Mouse (Mus musculus) yolk sac, embryonic 10.5 days (tissue): ENCODE measurements at regions not wholly inside any gene's neighbourhood (a gene's known extent, or its start where the extent isn't known, plus 50 kb on each side); places are given as distances from the start of the nearest gene placed in this dataset.
"Not testable (repeated sequence)": the region's sequence is repeated elsewhere in the genome, so short reads cannot be mapped to it uniquely, and the experiment has no call there.

ENCODE experiments used
- DNase-seq: peaks from one replicate; pipeline ENCODE4 v3.0.0-alpha.2; 2017; ENCODE audit warnings: low spot score

DNA sequence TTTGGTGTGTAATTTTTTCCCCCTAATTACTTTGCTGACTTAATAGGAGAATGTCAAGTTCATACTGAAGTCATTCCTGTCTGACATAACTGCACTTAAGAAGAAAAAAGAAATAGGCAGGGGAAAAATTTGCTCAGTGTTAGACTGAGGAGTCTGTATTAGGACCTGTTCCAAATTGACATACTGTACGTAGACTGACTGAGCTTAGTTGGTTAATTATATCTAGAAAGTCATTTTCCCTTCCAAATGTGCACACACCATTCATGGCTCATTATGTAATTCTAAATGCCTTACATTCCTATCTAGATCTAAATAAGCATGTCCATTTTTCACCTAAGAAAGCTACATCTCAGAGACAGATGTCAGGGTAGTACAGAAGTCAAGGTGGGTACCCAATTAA lies 435.6 kb upstream of the Htr2a start:
- DNase-seq: no peak

- DNase-seq: no peak
Measured at GRCm38 (mm10) chr14:74217914-74218446, 422.7 kb upstream of the Htr2a start.

DNA sequence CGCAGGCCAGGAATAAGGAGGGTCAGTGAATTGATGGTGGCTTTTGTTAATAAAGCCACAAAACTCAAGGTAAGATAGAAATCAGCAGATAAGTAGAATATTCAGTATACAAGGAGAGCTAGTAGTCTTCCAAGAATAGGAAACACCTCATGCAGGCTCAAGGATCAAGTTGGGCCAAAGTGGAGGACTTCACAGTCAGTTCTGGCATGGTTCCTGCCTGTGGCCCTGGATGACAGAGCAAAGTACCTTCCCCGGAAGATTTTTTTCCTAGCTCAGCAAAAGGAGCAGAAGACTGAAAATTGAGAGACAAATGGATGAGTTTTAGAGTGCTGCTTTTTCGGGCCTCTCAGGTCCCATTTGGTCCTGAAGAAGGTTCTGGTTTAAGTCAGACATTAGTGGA lies 420.9 kb upstream of the Htr2a start:
- no peak for DNase-seq

GRCm38 (mm10) chr14:74222093-74222492 lies 418.5 kb upstream of the Htr2a start:
- no peak for DNase-seq

GRCm38 (mm10) chr14:74229560-74230187 lies 411.0 kb upstream of the Htr2a start:
- DNase-seq: no peak

GRCm38 (mm10) chr14:74240212-74240611 lies 400.4 kb upstream of the Htr2a start:
- DNase-seq: no peak

DNA sequence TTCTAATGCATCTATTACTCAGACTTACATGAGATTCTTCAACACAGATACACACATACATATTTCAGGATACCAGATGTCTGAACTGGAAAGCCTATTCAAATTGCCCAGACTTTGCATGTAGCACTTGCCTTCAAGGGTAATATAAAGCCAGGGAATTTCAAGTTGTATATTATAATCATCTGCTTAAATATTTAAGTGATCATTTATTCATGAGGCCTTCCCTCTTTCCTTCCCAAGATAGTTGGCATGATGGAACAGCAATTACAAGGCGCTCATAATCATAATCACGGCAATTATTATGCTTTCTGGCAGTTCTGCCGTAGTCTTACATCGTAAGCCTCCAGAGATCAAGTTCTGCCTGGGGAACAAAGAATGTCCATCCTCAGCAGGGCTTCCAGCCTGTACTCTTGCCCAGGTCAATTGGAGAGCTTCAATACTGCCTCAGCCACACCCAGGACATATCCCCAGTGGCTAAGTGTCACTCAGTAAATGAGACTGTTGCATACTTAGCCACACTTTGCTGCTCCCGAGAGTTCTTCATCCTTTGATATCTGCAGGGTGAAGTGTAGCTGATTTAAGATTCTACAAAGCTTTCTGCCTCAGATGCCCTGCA lies 391.3 kb upstream of the Htr2a start:
- DNase-seq: no peak

DNA sequence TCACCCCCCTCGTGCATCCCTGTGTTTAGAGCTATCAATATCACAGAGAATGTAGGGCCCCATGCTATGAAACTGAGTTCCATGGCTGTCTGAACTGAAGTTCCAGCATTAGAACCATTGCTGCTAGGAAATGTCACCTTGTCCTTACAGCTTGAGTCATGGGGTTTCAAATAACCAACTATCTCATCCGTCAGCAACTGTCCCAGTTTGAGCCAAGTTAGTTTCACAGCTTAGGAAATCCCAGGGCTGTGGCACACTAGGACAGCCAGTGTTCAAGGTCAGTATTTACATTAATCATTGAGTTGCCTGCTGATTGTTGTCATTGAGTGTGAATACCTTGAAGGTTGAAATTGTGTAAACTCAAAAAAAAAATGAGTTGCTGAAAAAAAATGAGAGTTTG lies 390.6 kb upstream of the Htr2a start:
- DNase-seq: no peak

DNA sequence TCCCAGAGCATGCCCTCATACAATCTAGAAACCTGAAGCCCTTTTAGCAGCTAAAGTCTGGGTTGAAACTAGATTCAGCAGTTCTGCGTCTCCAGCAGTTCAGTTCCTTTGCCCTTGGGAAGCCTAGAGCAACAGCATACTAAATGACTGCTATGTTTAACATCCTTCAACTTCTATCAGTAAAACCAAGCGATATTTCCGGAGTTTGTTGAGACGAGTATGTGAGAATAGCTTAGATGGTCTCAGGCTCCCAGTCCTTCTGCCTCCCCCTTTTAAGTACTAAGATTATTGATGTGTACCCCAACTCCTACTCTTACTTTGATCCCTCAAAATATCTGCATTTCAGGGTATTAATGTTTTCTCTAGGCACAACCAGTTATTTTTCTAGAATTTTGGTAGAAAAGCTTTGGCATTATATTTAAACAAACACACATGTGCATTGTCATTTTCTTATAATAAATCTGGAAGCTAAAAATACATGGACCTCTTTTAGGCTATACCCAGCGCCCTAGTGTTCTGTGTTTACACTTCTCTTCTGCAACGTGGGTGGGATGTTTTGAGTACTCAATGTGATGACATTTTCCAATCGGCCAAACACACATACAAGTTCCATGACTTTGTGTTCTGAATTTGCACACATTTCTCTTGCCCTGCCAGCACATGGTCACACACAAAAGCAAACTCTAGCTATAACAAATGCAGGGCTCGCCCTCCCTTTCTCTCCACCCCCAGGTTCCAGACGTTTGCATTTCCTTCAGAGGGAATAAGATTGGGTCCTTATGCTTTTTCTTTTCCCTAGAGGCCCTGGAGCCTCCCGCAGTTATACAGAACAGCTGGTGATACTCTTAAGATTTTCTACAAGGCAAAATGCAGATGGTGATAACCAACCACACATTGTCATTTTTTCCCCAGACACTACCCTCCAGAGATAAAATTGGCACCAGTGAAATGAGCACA lies 388.2 kb upstream of the Htr2a start:
- no peak for DNase-seq

DNA sequence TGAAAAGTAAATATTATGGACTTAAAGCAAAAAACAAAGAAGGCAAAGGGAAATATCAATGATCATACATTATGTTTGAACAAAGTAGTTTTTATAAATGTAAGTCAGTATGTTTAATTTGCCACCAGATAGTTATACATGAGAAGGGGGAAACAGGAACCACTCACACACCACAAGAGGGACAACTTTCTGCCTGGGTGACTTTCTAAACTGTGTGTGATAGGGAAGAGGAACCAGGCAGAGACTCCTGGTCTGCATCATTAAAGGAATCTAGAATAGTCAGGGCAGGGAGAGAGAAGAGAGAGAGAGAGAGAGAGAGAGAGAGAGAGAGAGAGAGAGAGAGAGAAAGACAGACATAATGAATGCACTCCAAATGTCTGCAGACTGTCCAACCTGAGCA lies 385.6 kb upstream of the Htr2a start:
- no peak for DNase-seq

DNA sequence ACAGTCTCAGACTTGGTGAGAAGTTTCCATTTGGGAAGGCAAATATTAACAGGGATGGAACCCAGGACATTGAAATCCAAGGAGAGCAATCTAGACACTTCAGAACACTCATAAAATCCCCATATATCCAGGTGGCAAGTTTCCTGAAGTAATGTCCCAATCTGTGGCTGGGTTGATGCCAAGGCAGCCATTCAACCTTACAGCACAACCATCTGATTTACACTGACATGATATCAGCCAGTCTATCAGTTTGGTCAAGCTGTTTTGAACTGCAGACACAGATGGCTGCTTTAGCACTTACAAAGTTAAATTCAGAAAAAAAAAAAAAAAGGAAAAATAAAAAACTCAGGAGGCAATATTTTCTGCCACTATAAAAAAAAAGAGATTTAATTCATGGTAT lies 381.2 kb upstream of the Htr2a start:
- DNase-seq: no peak

DNA sequence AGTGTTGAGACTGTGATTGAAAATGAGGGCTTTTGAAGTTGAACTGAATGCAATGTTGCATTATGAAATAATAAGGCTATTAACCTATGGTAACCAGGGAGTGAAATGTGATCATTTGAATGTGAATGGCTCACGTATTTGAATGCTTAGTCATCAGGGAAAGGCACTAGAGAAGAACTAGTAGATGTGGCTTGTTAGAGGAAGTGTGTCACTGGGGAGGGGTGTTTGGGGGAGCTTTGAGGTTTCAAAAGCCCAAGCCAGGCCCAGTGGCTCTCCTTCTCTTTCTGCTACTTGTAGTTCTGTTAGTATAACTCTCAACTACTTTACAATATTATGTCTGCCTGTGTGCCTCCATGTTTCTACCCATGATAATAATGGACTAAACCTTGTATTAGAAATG lies 373.6 kb upstream of the Htr2a start:
- DNase-seq: no peak

DNA sequence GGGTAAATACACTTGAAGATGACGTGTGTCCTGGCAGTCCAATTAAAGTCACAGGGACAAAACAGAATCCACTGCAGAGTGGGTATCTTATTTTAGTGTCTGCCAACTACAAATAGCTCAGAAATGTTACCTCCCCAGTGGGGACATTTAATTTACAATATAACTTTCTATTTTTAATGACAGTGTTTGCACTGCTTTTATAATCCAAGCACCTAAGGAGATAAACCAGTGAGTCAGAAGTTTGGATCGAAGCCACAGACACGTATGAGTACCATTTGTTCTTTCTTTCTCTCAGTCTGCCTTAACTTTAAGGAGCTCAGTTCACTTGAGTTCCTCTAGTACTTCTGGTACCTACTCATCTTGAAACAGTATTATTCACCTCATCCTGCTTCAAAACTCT lies 346.1 kb upstream of the Htr2a start:
- DNase-seq: no peak

DNA sequence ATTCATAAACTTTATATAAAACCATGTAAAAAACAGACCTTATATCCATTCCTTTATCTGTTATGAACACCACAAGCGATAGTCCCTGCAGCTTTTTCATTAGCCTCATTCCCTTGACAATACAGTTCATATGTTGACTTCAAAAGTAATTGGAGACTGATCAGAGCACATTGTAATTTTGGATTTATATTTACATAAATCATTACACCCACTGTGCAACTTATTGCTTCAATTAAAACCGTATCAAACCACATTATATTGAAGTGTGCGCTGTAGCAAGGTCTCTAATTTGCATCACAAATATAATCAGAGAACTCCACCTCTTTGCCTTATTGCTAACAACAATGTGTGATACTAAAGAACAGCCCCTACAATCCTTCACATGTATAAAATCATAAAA lies 336.2 kb upstream of the Htr2a start:
- no peak for DNase-seq

DNA sequence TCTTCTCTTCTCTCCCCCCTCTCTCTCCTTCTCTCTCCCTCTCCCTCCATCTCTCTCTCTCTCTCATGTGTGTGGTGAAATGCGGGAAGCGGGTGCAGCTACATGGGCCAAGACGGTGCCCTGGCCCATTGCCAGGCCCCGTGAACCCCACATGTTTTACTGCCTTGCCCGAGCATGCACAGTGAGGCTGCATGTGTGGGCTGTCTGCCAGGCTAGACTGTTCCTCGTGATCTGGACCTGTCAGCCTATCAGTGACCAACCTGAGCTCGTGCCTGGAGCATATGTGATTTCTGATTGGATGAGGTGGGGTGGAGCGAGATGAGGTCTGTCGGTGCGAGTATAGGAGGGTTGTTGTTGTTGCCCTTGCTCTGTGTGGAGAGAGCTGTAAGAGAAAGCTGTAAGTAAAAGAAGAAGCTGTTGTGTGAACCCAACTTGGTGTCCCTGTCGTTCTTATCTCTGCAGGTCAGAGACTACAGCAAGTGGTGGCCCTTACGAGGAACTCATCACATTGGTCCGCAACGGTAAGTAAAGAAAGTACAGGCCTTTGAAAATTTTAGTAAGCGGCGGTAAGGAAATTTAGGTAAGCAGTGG lies 333.8 kb upstream of the Htr2a start:
- no peak for DNase-seq

GRCm38 (mm10) chr14:74309451-74309850 lies 331.2 kb upstream of the Htr2a start:
- not testable (repeated sequence) for DNase-seq

- no peak for DNase-seq
Measured at GRCm38 (mm10) chr14:74327291-74327690, 313.3 kb upstream of the Htr2a start.

GRCm38 (mm10) chr14:74350751-74351150 lies 289.9 kb upstream of the Htr2a start:
- DNase-seq: no peak

DNA sequence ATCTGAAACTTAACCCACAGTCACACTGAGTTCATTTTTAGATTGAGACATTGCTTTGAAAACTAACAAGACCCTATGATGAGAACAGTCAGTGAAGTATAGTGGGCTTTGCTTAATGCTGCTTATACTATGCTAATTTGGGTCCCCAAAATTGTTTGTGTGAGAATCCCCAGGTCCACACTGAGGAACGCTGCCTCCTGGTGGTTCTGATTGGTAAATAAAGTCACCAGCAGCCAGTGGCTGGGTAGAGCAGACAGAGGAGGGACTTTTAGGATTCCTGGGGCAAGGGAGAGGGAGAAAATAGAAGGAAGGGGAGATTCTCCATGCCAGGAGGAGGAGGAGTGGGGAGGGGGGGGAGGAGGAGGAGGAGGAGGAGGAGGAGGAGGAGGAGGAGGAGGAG lies 288.4 kb upstream of the Htr2a start:
- DNase-seq: no peak

DNA sequence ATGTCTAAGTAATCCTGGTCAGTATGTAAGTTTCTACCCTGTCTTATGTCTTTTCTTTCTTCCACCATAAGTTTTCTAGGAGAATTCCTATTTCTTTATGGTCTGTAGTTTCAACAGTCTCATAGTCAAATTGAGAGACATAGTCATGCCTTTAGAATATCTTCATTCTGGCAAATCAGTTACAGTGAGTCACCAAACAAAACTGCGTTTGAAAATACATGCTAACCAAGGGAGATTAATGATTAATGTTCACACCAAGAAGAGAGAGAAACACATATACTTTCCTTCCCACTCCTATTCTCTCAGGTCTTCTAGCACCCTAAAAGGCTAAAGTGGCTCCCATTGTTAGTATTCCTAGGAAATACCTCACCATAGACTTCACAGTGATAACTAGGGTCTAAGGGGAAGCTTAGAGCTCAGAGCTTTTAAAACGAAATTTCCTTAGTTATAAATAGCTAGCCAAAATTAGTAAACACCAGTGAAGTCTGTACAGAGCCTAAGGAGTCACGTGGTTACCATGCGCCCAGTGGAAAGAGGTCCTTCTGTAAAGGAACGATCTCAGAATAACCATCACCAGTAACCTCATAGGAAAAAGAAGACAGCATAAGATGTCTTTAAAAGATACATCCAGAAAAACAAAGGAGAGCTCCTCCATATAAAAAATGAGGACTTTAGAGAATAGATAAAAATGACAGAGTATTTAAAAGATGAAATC lies 281.8 kb upstream of the Htr2a start:
- no peak for DNase-seq

GRCm38 (mm10) chr14:74359663-74360552 lies 280.7 kb upstream of the Htr2a start:
- DNase-seq: no peak
